Mouse (Mus musculus) hindbrain, embryonic 10.5 days (tissue): ENCODE results near the gene Taf11. TPM values are rescaled to one million over a fixed set of nuclear protein-coding genes. Genes with fewer than 3 reads are reported as not detected.

Experiments used
- DNase-seq: peaks from one replicate; pipeline ENCODE4 v3.0.0-alpha.2; 2017; ENCODE audit warnings: low spot score
- H3K27ac ChIP-seq: fragments of 300-500 bp; sonication (generic); 2 replicates; pipeline ENCODE4 v1.5.1; 2016; ENCODE audit warnings: mild to moderate bottlenecking, moderate library complexity
- H3K27me3 ChIP-seq: fragments of 300-500 bp; sonication (generic); 2 replicates; pipeline ENCODE4 v1.6.1; 2016; ENCODE audit warnings: mild to moderate bottlenecking; ENCODE audit not compliant: poor library complexity, insufficient read depth, severe bottlenecking
- H3K36me3 ChIP-seq: fragments of 300-500 bp; sonication (generic); 2 replicates; pipeline ENCODE4 v1.6.1; 2016; ENCODE audit warnings: mild to moderate bottlenecking, moderate library complexity
- H3K4me1 ChIP-seq: fragments of 300-500 bp; sonication (generic); replicated peaks from 2 replicates; pipeline ENCODE4 v1.6.1; 2016; ENCODE audit warnings: mild to moderate bottlenecking
- H3K4me3 ChIP-seq: fragments of 300-500 bp; sonication (generic); 2 replicates; pipeline ENCODE4 v1.5.1; 2016; ENCODE audit warnings: mild to moderate bottlenecking, moderate library complexity
- H3K9me3 ChIP-seq: fragments of 300-500 bp; sonication (generic); 2 replicates; pipeline ENCODE4 v1.6.1; 2016; ENCODE audit warnings: mild to moderate bottlenecking, moderate library complexity
- WGBS: fragments of 180-500 bp; shearing (Covaris S2); methylation state at CpG from one replicate; pipeline ENCODE4 v1.1.7; 2016; 5-methylcytosine and 5-hydroxymethylcytosine counted together
- polyA plus RNA-seq: library from polyadenylated mRNA; unstranded; fragments of >200 nt; fragmentation: Nextera tagmentation; extraction: Ambion mirVana; gene quantifications from 2 replicates; pipeline ENCODE4 v1.2.1, GENCODE M21; 2016

The Taf11 gene
- polyA plus RNA-seq, 1 experiment from 2014 or later: 90.4 TPM

DNA sequence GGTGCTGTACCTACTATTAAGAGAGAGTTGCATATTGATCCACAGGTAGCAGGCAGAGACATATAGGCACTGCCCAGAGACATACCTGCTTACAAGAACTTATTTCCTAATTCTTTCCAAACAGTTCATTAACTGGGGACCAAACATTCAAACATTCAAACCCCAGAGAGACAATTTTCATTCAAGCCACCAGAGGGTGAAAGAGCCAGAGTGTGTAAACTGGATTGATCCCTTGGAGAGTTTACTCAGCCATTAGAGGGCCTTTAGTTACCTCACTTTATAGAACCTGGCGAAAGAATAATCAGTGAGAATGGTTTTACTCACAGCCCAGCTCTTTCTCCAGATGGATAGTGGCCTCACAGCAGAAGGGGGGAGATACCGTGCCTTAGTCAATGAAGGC is 44.2 kb downstream of the Taf11 start:
- Histone ChIP-seq H3K27ac (no peak overlapping the region), H3K36me3 (peaks cover 7% of the 10 kb centered on the region; the same call in 1 of the 2 replicates), H3K4me1 (no peaks in the 10 kb centered on the region), H3K27me3 (no peaks in the 10 kb centered on the region), H3K4me3 (no peak overlapping the region), H3K9me3 (no peaks in the 10 kb centered on the region)
- no peak for DNase-seq
- WGBS: 94% methylated on average over 2 of the region's 2 CpGs

DNA sequence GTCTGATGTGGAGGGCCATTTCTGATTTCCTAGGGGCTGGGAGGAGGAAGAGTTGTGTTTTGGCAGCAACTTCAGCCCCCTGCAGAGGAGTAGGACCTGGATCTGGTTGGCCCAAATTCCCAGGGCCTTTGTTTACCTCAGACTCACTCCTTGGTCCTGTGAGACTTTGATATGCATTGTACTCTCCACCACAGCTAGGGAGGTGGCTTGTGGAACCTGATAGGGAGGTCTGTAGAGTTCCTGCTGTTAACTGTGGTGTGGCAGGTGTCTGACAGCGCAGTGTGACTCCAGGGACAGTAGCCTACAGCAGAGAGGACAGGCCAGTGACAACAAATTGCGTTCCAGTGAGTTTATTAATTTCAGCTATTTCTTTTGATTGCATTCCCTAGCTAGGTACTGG is 50.5 kb downstream of the Taf11 start:
- Histone ChIP-seq H3K27me3 (no peaks in the 10 kb centered on the region), H3K27ac (no peak overlapping the region), H3K36me3 (peaks cover 11% of the 10 kb centered on the region), H3K9me3 (no peaks in the 10 kb centered on the region), H3K4me3 (no peak overlapping the region), H3K4me1 (peaks cover 34% of the 10 kb centered on the region)
- DNase-seq: no peak
- 26% methylated on average over 2 of the region's 2 CpGs for WGBS

DNA sequence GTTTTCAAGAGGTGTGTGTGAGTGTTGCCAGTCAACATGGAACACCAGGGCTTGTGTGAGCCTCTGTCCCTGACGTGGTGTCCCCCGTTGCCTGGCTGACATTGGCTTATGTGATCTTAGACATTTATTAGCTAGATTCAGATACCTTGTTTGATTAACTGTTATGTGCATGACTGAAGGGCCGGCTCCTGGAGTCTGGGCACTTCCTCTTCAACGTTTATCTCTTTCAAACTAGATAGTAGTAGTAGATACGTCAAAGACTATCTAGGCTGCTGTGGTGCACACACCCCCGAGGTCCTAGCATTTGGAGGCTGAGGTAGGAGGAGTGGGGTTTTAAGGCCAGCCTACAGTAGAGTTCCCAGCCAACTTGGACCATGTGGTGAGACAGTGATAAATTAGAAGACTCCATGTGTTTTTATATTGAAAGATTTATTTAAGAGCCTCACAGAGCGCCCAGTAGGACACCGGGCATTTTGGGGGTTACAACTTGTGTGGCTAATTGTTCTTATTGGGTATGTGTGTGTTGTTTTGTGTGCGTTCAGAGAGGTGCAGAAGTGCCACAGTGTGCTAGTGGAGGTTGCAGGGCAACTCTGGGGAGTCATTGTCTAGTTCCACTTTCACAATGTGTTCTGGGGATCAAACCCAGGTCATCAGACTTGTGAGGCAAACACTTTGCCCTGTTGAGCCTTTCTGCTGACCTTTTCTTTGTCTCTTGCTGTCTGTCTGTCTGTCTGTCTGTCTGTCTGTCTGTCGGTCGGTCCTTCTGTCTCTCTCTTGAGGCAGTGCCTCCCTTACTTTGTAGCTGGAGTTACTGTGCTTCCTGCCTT is 51.8 kb downstream of the Taf11 start:
- no peak for DNase-seq
- Histone ChIP-seq H3K27me3 (no peaks in the 10 kb centered on the region), H3K36me3 (peaks cover 24% of the 10 kb centered on the region), H3K4me3 (peak overlapping the region; percentile 90), H3K9me3 (no peaks in the 10 kb centered on the region), H3K27ac (peak overlapping the region; percentile 94; the same call in 1 of the 2 replicates), H3K4me1 (peaks cover 34% of the 10 kb centered on the region)
- WGBS: 58% methylated on average over 11 of the region's 11 CpGs

DNA sequence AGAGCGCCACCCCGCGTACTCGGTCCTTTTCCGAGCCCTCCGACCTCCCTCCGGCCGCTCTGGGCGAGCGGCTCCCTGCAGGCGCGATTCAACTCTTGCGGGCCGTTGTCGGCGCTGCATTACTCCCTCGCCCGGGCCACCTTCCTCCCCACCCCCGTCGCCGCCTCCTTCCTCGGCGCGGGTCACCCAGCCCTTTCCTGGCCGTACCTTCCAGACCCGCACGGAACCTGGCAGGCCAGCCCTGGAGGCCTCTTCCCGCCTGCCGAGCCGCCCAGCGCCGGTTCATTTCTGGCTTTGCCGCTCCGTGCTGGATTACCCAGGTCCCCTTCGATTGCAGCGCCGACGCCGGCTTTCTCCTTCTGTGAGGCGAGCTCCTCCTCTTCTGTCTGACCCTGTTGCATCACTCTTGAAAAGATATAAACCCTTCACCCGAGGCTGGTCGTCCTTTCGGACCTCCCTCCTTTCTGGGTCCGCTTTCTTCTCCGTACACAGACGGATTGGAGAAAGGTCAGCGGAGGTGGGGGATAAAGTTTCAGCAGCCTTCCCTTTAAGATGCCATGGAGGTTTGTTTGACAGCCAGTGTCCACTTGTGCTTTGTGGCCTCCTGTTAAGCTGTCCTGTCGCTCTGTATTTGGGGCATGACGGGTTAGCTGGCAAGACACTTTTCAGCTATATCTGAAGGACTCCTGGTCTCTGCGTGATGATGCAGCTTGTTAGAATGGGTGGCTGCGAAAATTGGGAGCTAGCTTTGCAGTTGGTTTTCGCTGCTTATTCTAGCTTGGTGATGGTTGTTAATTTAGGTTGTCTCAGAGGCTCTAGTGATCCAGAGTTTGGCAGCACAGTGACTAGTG is 52.6 kb downstream of the Taf11 start:
- peak; percentile 70 for DNase-seq
- Histone ChIP-seq H3K4me3 (peak overlapping the region; percentile 90), H3K27me3 (no peaks in the 10 kb centered on the region), H3K36me3 (peaks cover 32% of the 10 kb centered on the region), H3K4me1 (peaks cover 34% of the 10 kb centered on the region), H3K27ac (peak overlapping the region; percentile 94), H3K9me3 (no peaks in the 10 kb centered on the region)
- WGBS: 2% methylated on average over 52 of the region's 52 CpGs

DNA sequence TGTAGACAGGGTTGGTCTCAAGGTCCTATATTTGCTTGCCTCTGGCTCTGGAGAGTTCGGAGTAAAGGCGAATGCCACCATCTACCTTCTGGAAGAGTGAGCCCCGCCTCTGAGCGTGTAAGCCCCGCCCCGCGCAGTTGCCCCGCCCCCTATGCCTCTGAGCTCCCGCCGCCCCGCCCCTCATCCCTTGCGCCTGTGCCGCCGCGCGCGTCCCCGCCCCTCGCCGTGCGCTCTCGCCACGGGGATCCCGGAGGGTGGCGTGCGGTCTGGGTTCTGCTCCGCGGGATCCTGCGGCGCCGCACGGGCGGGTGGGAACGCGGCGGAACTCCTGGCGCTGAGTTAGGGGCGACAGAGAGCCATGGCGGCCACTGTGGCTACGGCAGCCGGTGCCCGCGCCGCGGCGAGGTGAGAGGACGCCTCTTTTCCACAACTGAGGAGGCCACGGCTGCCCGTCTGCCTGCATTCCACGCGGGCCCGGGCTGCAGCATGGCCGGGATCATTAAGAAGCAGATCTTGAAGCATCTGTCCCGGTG is 53.3 kb downstream of the Taf11 start, which contains the start of gene Uhrf1bp1:
Gene Uhrf1bp1 (plus strand): TSS at position 177 of the 533 bp plus-strand sequence.
- WGBS: under 1% methylated on average over 54 of the region's 54 CpGs

More for the DNA sequence above, 53.3 kb downstream of the Taf11 start, which contains the start of gene Uhrf1bp1:
- peak within 1 kb of the TSS; percentile 90 for H3K4me3 ChIP-seq
- peaks cover 38% of the 10 kb centered on the region for H3K36me3 ChIP-seq
- peak within 1 kb of the TSS; percentile 94 for H3K27ac ChIP-seq
- DNase-seq: peak; percentile 86
- H3K4me1 ChIP-seq: peaks cover 34% of the 10 kb centered on the region
- H3K9me3 ChIP-seq: no peaks in the 10 kb centered on the region
- H3K27me3 ChIP-seq: no peaks in the 10 kb centered on the region

Other genes starting within 250 kb of the Taf11 start
- 0.13 and 0.31 TPM in 2 replicates for gene Spdef, start 180.9 kb downstream of the Taf11 start, polyA plus RNA-seq
- 10.7 and 13.0 TPM in 2 replicates for gene D17Wsu92e, start 89.2 kb downstream of the Taf11 start, polyA plus RNA-seq
- 419 and 433 TPM in 2 replicates for gene Snrpc, start 71.7 kb downstream of the Taf11 start, polyA plus RNA-seq
- 6.9 and 7.7 TPM in 2 replicates for gene Uhrf1bp1, start 53.4 kb downstream of the Taf11 start, polyA plus RNA-seq
- gene Anks1, start 538 bp downstream of the Taf11 start, polyA plus RNA-seq: 25.0 and 62.0 TPM in 2 replicates
- 1.1 and 2.8 TPM in 2 replicates for gene Tcp11, start 170.8 kb upstream of the Taf11 start, polyA plus RNA-seq
- 10.7 and 11.0 TPM in 2 replicates for gene Scube3, start 232.3 kb upstream of the Taf11 start, polyA plus RNA-seq